Mouse (Mus musculus) midbrain, embryonic 16.5 days (tissue): ENCODE data around the gene Kalrn. TPM values are rescaled to one million over a fixed set of nuclear protein-coding genes. Genes with fewer than 3 reads are reported as not detected.

ENCODE experiments used
- ATAC-seq: fragments of 200-750 bp; cut with Nextera tagmentation; 2 replicates; pipeline ENCODE4 v1.8.0; 2017; ENCODE audit warnings: moderate TSS enrichment
- H3K27ac ChIP-seq: fragments of 300-500 bp; sonication (generic); 2 replicates; pipeline ENCODE4 v1.5.1; 2014; ENCODE audit warnings: mild to moderate bottlenecking, low read length, mixed read lengths
- H3K27me3 ChIP-seq: fragments of 300-500 bp; sonication (generic); 2 replicates; pipeline ENCODE4 v1.6.1; 2014; ENCODE audit warnings: low read depth, low read length, mixed read lengths; ENCODE audit not compliant: control insufficient read depth, insufficient read depth
- H3K36me3 ChIP-seq: fragments of 300-500 bp; sonication (generic); 2 replicates; pipeline ENCODE4 v1.6.1; 2014; ENCODE audit warnings: mild to moderate bottlenecking, low read length, moderate library complexity, mixed read lengths; ENCODE audit not compliant: control insufficient read depth, insufficient read depth
- H3K4me1 ChIP-seq: fragments of 300-500 bp; sonication (generic); 2 replicates; pipeline ENCODE4 v1.6.1; 2014; ENCODE audit warnings: mild to moderate bottlenecking, low read length, mixed read lengths; ENCODE audit not compliant: control insufficient read depth, insufficient read depth
- H3K4me2 ChIP-seq: fragments of 300-500 bp; sonication (generic); 2 replicates; pipeline ENCODE4 v1.6.1; 2014; ENCODE audit warnings: mild to moderate bottlenecking, low read length, mixed read lengths
- H3K4me3 ChIP-seq: fragments of 300-500 bp; sonication (generic); 2 replicates; pipeline ENCODE4 v1.5.1; 2014; ENCODE audit warnings: low read depth, mild to moderate bottlenecking, low read length, moderate library complexity, mixed read lengths
- H3K9ac ChIP-seq: fragments of 300-500 bp; sonication (generic); 2 replicates; pipeline ENCODE4 v1.6.1; 2014; ENCODE audit warnings: low read depth, low read length, mixed read lengths
- H3K9me3 ChIP-seq: fragments of 300-500 bp; sonication (generic); replicated peaks from 2 replicates; pipeline ENCODE4 v1.6.1; 2014; ENCODE audit warnings: mild to moderate bottlenecking, low read length, mixed read lengths; ENCODE audit not compliant: control insufficient read depth, poor library complexity, severe bottlenecking
- WGBS: fragments of 180-500 bp; shearing (Covaris S2); extraction: QIAGEN DNeasy Blood & Tissue Kit; methylation state at CpG from one replicate; pipeline ENCODE4 v1.1.7; 2014; 5-methylcytosine and 5-hydroxymethylcytosine counted together
- polyA plus RNA-seq: library from polyadenylated mRNA; unstranded; fragments of >200 nt; fragmentation: Nextera tagmentation; extraction: Ambion mirVana; gene quantifications from 2 replicates; pipeline ENCODE4 v1.2.1, GENCODE M21; 2015

Gene Kalrn
- polyA plus RNA-seq, 1 experiment from 2014 or later: 31.3 TPM

GRCm38 (mm10) chr16:34004128-34004578 lies 569.2 kb downstream of the Kalrn start:
- H3K27ac ChIP-seq: peak overlapping the region; percentile 71
- H3K4me1 ChIP-seq: peaks cover 10% of the 10 kb centered on the region
- no peak overlapping the region for H3K4me3 ChIP-seq
- no peaks in the 10 kb centered on the region for H3K9me3 ChIP-seq
- ATAC-seq: peak; percentile 83
- WGBS: 16% methylated on average over 4 of the region's 4 CpGs
- no peaks in the 10 kb centered on the region for H3K36me3 ChIP-seq
- H3K9ac ChIP-seq: no peak overlapping the region
- H3K27me3 ChIP-seq: no peaks in the 10 kb centered on the region
- no peak overlapping the region for H3K4me2 ChIP-seq

GRCm38 (mm10) chr16:34003566-34004127 lies 569.7 kb downstream of the Kalrn start:
- Histone ChIP-seq H3K4me2 (no peak overlapping the region), H3K36me3 (no peaks in the 10 kb centered on the region), H3K9me3 (no peaks in the 10 kb centered on the region), H3K9ac (no peak overlapping the region), H3K4me3 (no peak overlapping the region), H3K4me1 (peaks cover 10% of the 10 kb centered on the region), H3K27me3 (no peaks in the 10 kb centered on the region), H3K27ac (peak overlapping the region; percentile 71)
- 0 out of 2 replicates have a peak, but pooled peaks have one; percentile 43 for ATAC-seq
- 27% methylated on average over 10 of the region's 10 CpGs for WGBS

GRCm38 (mm10) chr16:34000715-34001114 lies 572.6 kb downstream of the Kalrn start:
- Histone ChIP-seq H3K36me3 (no peaks in the 10 kb centered on the region), H3K9ac (no peak overlapping the region), H3K4me1 (peaks cover 10% of the 10 kb centered on the region), H3K9me3 (no peaks in the 10 kb centered on the region), H3K4me3 (no peak overlapping the region), H3K4me2 (no peak overlapping the region), H3K27me3 (no peaks in the 10 kb centered on the region), H3K27ac (no peak overlapping the region)
- WGBS: 77% methylated on average over 8 of the region's 8 CpGs
- no peak for ATAC-seq

- H3K27me3 ChIP-seq: no peaks in the 10 kb centered on the region
- peaks cover 7% of the 10 kb centered on the region for H3K4me1 ChIP-seq
- H3K4me3 ChIP-seq: no peak overlapping the region
- 30% methylated on average over 3 of the region's 3 CpGs for WGBS
- ATAC-seq: no peak
- H3K9ac ChIP-seq: no peak overlapping the region
- H3K27ac ChIP-seq: no peak overlapping the region
- H3K9me3 ChIP-seq: no peaks in the 10 kb centered on the region
- H3K36me3 ChIP-seq: no peaks in the 10 kb centered on the region
- no peak overlapping the region for H3K4me2 ChIP-seq
Observed at GRCm38 (mm10) chr16:33999388-33999787, 573.9 kb downstream of the Kalrn start.

GRCm38 (mm10) chr16:33998011-33998410 lies 575.3 kb downstream of the Kalrn start:
- ATAC-seq: no peak
- Histone ChIP-seq H3K9ac (no peak overlapping the region), H3K4me2 (no peak overlapping the region), H3K4me3 (no peak overlapping the region), H3K4me1 (no peaks in the 10 kb centered on the region), H3K36me3 (no peaks in the 10 kb centered on the region), H3K27ac (no peak overlapping the region), H3K9me3 (no peaks in the 10 kb centered on the region), H3K27me3 (no peaks in the 10 kb centered on the region)
- 86% methylated on average over 6 of the region's 6 CpGs for WGBS

- 7% methylated on average over 5 of the region's 5 CpGs for WGBS
- Histone ChIP-seq H3K4me1 (no peaks in the 10 kb centered on the region), H3K4me2 (no peak overlapping the region), H3K9me3 (no peaks in the 10 kb centered on the region), H3K27ac (no peak overlapping the region), H3K9ac (no peak overlapping the region), H3K27me3 (no peaks in the 10 kb centered on the region), H3K36me3 (no peaks in the 10 kb centered on the region), H3K4me3 (no peak overlapping the region)
- ATAC-seq: 0 out of 2 replicates have a peak, but pooled peaks have one; percentile 6
Observed at GRCm38 (mm10) chr16:33996030-33996429, 577.3 kb downstream of the Kalrn start.

- H3K27ac ChIP-seq: no peak overlapping the region
- H3K4me2 ChIP-seq: no peak overlapping the region
- no peaks in the 10 kb centered on the region for H3K36me3 ChIP-seq
- H3K9ac ChIP-seq: no peak overlapping the region
- no peak for ATAC-seq
- H3K4me1 ChIP-seq: no peaks in the 10 kb centered on the region
- 86% methylated on average over 3 of the region's 3 CpGs for WGBS
- no peaks in the 10 kb centered on the region for H3K27me3 ChIP-seq
- no peak overlapping the region for H3K4me3 ChIP-seq
- H3K9me3 ChIP-seq: no peaks in the 10 kb centered on the region
Observed at GRCm38 (mm10) chr16:33995496-33995895, 577.8 kb downstream of the Kalrn start.

GRCm38 (mm10) chr16:33994321-33994720 lies 579.0 kb downstream of the Kalrn start:
- H3K4me2 ChIP-seq: no peak overlapping the region
- H3K27ac ChIP-seq: no peak overlapping the region
- no peaks in the 10 kb centered on the region for H3K27me3 ChIP-seq
- ATAC-seq: no peak
- H3K36me3 ChIP-seq: no peaks in the 10 kb centered on the region
- no peaks in the 10 kb centered on the region for H3K4me1 ChIP-seq
- 81% methylated on average over 6 of the region's 6 CpGs for WGBS
- H3K9me3 ChIP-seq: no peaks in the 10 kb centered on the region
- H3K4me3 ChIP-seq: no peak overlapping the region
- H3K9ac ChIP-seq: no peak overlapping the region

GRCm38 (mm10) chr16:33990712-33991111 lies 582.6 kb downstream of the Kalrn start:
- Histone ChIP-seq H3K9ac (no peak overlapping the region), H3K4me2 (no peak overlapping the region), H3K4me1 (no peaks in the 10 kb centered on the region), H3K36me3 (no peaks in the 10 kb centered on the region), H3K4me3 (no peak overlapping the region), H3K9me3 (no peaks in the 10 kb centered on the region), H3K27ac (no peak overlapping the region), H3K27me3 (no peaks in the 10 kb centered on the region)
- 89% methylated on average over 4 of the region's 4 CpGs for WGBS
- ATAC-seq: no peak
